Mouse (Mus musculus) erythroblast, embryonic 14.5 days (primary cell): ENCODE results near the gene Gm49673.
"Not testable (repeated sequence)": the region's sequence is repeated elsewhere in the genome, so short reads cannot be mapped to it uniquely, and the experiment has no call there.

Experiments used
- GATA1 ChIP-seq: IDR thresholded peaks from 2 replicates; pipeline ENCODE4 v1.6.1; 2012; ENCODE audit warnings: low read length, inconsistent platforms, mixed read lengths
- TAL1 ChIP-seq: IDR thresholded peaks from 3 replicates; pipeline ENCODE4 v1.6.1; 2012; ENCODE audit warnings: low read length, inconsistent platforms, mixed read lengths

DNA sequence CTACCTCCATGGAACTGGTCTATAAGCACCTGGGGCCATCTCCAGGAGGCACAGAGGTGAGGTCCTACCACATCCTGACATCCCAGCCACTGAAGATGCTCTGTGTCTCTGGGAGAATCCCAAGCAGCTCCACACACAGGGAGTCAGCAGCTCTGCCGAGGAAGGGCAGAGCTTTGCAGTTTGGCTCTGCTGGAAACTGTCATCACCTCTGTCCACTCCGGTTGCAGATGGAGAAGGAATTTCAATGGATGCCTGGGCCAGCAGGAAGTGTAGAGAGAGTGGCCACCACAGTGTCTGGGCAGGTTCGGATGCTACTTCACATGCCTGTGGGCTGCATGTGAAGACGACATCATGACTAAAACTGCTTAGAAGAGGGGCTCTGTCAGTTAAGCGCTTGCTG, 106.4 kb downstream of the Gm49673 start:
- TF ChIP-seq TAL1, GATA1: not testable (repeated sequence)
